Mouse (Mus musculus): ENCODE results near the gene Msrb3.

DNA sequence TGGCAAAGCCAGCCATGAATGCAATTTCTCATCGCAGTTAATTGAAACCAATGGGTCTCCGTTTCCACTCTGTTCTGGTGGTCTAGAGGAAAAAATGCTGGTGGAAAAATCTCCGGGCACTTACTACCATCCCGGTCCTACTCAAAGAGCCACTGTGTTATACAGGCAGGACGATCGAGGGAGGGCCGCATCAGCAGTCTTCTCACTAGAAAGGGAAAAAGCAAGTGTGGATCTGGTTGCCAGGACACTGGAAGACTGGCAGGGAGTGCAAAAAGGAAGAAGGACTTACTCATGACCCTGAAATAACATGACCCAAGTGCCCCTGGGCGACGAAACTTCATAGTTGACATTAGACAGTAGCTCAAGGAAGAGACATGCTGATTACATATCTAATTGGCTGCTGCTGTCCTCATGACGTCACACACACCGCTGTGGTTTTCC, 147.1 kb downstream of the Msrb3 start:
- TF ChIP-seq POLR2A (IDR thresholded peaks at IDR 0.05; ENCODE audit: low read depth, low read length) = no peak
- TF ChIP-seq CTCF (IDR thresholded peaks at IDR 0.05; ENCODE audit: extremely low read depth, insufficient read length, insufficient replicate concordance, low read depth, low read length) = no peak
